Mouse (Mus musculus): ENCODE data around the gene Hspbap1. TPM values are rescaled to one million over a fixed set of nuclear protein-coding genes. Genes with fewer than 3 reads are reported as not detected.

The Hspbap1 gene
- total RNA-seq, 1 experiment from 2014 or later: 4.5 TPM

- ATAC-seq (replicated peaks; ENCODE audit: low read depth, poor library complexity, severe bottlenecking): no peak
Measured at GRCm38 (mm10) chr16:35787568-35788189, 17.5 kb downstream of the Hspbap1 start.

GRCm38 (mm10) chr16:35788330-35788729, 18.2 kb downstream of the Hspbap1 start:
- no peak for ATAC-seq (replicated peaks; ENCODE audit: low read depth, poor library complexity, severe bottlenecking)

GRCm38 (mm10) chr16:35791962-35792521, 21.9 kb downstream of the Hspbap1 start:
- no peak for ATAC-seq (replicated peaks; ENCODE audit: low read depth, poor library complexity, severe bottlenecking)

GRCm38 (mm10) chr16:35802163-35802562, 32.0 kb downstream of the Hspbap1 start:
- no peak for ATAC-seq (replicated peaks; ENCODE audit: low read depth, poor library complexity, severe bottlenecking)

GRCm38 (mm10) chr16:35803723-35804122, 33.5 kb downstream of the Hspbap1 start:
- no peak for ATAC-seq (replicated peaks; ENCODE audit: low read depth, poor library complexity, severe bottlenecking)

GRCm38 (mm10) chr16:35806973-35807662, 36.9 kb downstream of the Hspbap1 start:
- ATAC-seq (replicated peaks; ENCODE audit: low read depth, poor library complexity, severe bottlenecking): no peak

GRCm38 (mm10) chr16:35807663-35807992, 37.5 kb downstream of the Hspbap1 start:
- no peak for ATAC-seq (replicated peaks; ENCODE audit: low read depth, poor library complexity, severe bottlenecking)

- no peak for ATAC-seq (replicated peaks; ENCODE audit: low read depth, poor library complexity, severe bottlenecking)
Measured at GRCm38 (mm10) chr16:35808838-35809237, 38.7 kb downstream of the Hspbap1 start.

GRCm38 (mm10) chr16:35813119-35813518, 42.9 kb downstream of the Hspbap1 start:
- no peak for ATAC-seq (replicated peaks; ENCODE audit: low read depth, poor library complexity, severe bottlenecking)

- ATAC-seq (replicated peaks; ENCODE audit: low read depth, poor library complexity, severe bottlenecking): peak; percentile 98
Measured at GRCm38 (mm10) chr16:35817255-35818089, 47.3 kb downstream of the Hspbap1 start.

GRCm38 (mm10) chr16:35829999-35830398, 59.8 kb downstream of the Hspbap1 start:
- no peak for ATAC-seq (replicated peaks; ENCODE audit: low read depth, poor library complexity, severe bottlenecking)

GRCm38 (mm10) chr16:35832926-35833325, 62.8 kb downstream of the Hspbap1 start:
- no peak for ATAC-seq (replicated peaks; ENCODE audit: low read depth, poor library complexity, severe bottlenecking)

GRCm38 (mm10) chr16:35834653-35835052, 64.5 kb downstream of the Hspbap1 start:
- no peak for ATAC-seq (replicated peaks; ENCODE audit: low read depth, poor library complexity, severe bottlenecking)

- peak; percentile 65; the same call in 1 of the 2 replicates for ATAC-seq (replicated peaks; ENCODE audit: low read depth, poor library complexity, severe bottlenecking)
Measured at GRCm38 (mm10) chr16:35839680-35840079, 69.5 kb downstream of the Hspbap1 start.

GRCm38 (mm10) chr16:35847138-35847537, 77.0 kb downstream of the Hspbap1 start:
- ATAC-seq (replicated peaks; ENCODE audit: low read depth, poor library complexity, severe bottlenecking): no peak

- ATAC-seq (replicated peaks; ENCODE audit: low read depth, poor library complexity, severe bottlenecking): no peak
Measured at GRCm38 (mm10) chr16:35855846-35856245, 85.7 kb downstream of the Hspbap1 start.

- ATAC-seq (replicated peaks; ENCODE audit: low read depth, poor library complexity, severe bottlenecking): peak; percentile 69; the same call in 1 of the 2 replicates
Measured at GRCm38 (mm10) chr16:35856766-35857165, 86.6 kb downstream of the Hspbap1 start.

- ATAC-seq (replicated peaks; ENCODE audit: low read depth, poor library complexity, severe bottlenecking): no peak
Measured at GRCm38 (mm10) chr16:35860236-35860635, 90.1 kb downstream of the Hspbap1 start.

GRCm38 (mm10) chr16:35862057-35862456, 91.9 kb downstream of the Hspbap1 start:
- no peak for ATAC-seq (replicated peaks; ENCODE audit: low read depth, poor library complexity, severe bottlenecking)

- no peak for ATAC-seq (replicated peaks; ENCODE audit: low read depth, poor library complexity, severe bottlenecking)
Measured at GRCm38 (mm10) chr16:35867726-35868125, 97.6 kb downstream of the Hspbap1 start.

- ATAC-seq (replicated peaks; ENCODE audit: low read depth, poor library complexity, severe bottlenecking): peak; percentile 57
Measured at GRCm38 (mm10) chr16:35869126-35869525, 99.0 kb downstream of the Hspbap1 start.
